Mouse (Mus musculus) right cerebral cortex, adult 18-20 months (tissue): Measurements from ENCODE around the gene Plekha6.

Experiments
- DNase-seq: peaks from one replicate; pipeline ENCODE4 v3.0.0; 2022; ENCODE audit warnings: mixed read lengths

Gene Plekha6

DNA sequence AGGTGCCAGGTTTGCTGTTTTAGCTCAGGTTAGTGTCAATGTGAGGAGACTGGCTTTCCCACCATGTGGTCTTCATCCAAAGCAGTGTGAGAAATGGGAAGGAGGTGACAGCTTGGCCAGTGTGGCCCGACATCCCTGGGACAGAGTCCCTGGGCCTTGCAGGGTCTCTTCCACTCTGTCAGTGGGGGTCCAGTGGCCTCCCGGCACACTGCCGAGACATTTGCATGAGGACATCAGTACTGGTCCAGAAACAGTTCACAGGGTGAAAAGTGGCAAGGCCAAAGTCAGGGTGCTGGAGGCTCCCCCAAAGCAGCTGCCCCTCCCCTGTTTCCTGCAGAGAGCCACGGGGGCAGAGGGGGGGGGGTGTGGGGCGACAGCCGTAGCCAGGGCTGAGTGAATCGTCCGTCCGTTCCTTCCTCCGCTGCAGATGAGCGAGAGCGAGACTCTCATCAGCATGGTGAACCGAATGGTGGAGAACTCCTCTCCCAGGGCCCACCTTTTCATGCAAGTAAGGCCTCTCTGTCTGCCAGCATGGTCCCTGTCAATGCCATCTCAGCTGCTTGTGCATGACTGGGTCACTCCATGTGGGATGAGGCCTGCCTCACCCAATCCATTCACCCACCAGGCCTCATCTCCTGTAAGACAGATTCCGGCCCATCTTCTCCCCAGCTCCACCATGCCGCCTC is 115.1 kb downstream of the Plekha6 start:
- DNase-seq: no peak

DNA sequence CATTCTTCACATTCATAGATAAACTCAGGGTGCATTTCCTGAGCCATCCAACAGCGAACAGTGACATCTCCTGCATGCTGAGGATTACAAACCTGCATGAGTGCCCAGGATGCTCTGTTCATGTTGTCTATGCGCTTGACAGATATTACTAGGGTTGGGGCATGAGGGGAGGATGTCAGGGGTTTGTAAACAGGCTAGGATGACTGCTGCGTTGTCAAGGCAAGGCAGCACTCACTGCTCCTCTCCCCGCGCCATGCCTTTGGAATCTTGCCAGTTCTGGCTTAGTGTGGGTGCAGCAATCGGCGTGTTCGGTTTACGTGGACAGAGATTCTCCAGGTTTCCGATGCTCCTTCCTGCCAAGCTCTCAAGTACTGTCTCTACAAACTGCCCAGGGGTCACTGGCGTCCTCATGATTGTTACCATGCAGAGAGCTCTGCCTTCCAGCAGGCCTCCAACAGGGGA is 115.7 kb downstream of the Plekha6 start:
- DNase-seq: peak; percentile 60

DNA sequence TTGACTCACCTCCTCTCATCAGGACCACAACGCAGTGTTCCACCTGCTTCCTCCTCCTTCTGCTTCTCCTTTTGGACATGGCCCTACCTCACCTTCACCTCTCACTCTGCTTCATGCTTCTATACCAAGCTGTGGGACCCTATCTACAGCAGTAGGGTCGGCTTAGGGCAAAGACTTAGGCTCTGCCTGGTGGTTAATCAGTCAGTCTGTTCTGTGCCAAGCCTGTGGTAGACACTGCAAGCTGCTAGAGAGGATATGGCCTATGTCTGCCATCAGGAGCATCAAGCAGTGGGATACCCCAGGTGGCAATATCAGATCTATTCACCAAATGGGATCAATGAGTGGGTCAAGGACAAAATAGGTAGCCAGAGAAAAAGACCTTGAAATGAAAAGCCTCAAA is 116.5 kb downstream of the Plekha6 start:
- DNase-seq: no peak

DNA sequence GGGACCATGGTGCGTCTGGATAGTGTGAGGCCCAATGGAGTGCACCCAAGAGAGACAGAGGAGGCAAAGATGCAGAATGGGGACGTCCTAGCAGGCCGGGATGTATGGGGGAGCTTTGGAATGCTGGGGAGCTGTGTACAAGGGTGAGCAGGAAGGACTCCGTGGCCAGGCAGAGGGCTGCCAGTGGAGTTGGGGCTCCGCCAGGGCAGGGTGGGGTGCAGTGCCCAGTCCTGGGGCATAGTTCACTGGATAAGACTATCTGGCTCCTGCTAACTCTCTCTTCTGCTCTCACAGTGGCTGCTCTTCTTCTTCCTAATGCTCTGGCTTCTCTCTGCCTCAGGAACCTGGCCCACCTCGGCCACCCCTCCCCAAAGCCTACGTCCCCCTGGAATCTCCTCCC is 121.9 kb downstream of the Plekha6 start:
- DNase-seq: no peak

DNA sequence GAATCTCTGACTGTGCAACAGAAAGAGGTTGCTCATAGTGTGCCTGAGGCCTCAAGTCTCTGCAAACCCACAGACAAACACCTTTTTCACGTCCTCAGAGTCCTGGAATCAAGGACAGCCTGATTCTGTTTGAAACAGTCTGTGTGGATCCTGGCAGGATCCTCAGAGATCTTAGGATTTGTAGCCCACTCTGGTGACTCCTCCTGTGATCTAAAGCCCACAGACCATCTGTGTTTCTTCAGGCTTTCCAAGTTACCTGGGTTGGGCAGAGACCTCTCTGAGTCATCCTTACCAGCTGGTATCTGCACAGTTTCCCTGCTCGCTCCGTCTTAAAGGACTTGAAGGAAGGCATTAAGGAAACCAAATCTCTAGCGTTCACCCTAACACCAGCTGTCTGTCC is 123.0 kb downstream of the Plekha6 start:
- DNase-seq: peak; percentile 76

DNA sequence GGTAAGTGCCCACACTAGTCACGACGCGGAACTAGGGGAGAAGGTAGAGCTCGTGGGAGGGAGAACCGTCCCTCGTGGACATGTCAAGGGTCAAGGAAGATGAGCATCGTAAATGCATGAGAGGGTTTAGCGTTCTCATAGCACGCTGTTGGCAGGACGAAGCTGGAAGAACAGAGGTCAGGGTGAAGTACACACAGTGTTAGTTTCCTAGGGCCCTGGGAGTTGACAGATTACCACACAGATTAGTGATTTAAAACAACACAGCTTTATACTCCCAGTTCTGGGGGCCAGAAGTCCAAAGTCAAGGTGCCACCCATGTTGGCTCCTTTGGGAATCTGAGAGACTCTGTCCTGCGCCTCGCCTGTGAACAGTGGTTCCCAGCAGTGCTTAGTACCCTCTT is 123.9 kb downstream of the Plekha6 start:
- no peak for DNase-seq

DNA sequence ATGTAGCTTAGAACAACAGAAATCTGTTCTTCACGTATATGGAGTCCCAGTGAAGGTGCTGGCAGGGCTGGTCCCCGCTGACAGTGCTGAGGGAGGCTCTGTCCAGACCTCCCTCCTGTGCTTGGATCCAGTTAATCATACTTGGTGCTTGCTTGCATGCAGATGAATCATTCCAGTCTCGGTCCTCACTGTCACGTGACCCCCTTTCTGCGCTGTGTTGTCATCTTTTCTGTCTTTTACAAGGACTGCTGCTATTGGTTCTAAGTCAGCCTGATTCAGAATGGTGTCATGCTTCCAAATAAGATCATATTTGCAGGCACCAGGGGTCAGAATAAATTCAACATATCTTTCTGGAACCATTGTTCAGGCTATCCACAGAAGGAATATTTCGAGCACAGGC is 127.9 kb downstream of the Plekha6 start:
- no peak for DNase-seq

DNA sequence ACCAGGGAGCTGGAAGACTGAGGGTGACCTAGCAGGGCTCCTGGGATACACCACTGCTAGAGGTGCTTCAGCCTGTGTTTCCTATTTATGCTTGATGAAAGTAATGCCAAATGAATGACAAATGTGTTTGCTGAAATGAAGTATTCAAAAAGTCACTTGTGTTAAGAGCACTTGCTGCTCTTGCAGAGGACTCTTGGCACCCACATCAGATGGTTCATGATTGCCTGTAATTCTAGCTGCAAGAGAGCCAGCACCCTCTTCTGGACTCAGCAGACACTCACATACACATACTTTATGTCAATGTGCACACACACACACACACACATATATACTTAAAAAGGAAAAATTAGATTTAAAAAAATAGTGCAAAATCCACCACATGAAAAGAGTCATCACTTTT is 128.6 kb downstream of the Plekha6 start:
- no peak for DNase-seq

DNA sequence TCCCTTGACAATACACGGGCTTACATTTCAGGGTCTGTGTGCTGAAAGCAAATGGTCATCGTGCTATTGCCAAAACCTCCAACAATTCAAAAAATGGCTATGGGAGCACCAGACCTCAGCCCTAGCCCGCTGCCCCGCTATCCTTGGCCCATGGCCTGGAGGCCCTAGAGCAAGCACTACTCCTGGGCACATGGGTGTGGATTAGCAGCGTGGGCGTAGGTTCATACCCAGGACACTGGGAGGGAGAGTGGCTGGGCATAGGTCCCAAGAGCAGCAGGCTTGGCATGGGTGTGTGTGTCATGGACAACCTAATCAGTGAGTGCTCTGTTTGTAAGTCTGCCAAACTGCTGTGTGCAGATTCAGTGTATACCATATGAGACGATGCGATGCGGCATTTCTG is 132.4 kb downstream of the Plekha6 start:
- no peak for DNase-seq

DNA sequence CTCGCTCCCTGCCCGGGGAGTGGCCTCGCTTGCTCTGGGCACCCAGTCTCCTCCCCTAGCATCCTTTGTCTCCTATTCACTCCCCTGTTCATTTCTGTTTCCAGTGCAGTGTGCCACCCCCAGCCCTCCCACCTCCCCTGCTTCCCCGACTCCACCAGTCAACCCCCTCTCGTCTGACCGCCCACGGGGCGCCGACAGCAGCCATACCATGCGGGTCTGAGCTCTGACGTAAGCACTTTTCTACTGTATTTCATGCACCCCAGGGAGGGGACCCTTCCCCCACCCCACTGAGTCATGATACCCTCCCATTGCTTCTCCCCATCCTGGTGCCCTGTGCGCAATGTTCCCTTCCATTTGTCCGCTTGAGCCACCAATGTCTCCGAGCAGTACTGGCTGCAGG is 134.8 kb downstream of the Plekha6 start:
- peak; percentile 64 for DNase-seq

DNA sequence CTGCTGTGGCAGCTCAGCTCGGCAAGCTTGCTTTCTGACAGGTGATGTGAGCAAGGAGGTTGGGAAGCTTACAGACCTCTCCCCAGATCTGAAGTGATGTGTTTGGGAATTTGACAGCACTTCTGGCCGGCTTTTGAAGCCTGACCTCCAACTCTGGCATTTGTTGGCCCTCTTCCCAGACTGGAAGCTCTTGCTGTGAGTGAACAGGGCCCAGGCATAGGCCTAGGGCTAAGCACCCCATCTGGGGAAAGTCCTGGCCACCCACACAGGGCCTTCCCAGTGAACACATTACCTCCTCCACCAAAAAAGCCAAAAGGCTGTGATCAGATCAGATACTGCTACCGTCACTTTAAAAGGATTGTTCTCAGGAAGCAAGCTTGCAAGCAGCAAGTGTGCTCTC is 138.5 kb downstream of the Plekha6 start:
- DNase-seq: no peak

DNA sequence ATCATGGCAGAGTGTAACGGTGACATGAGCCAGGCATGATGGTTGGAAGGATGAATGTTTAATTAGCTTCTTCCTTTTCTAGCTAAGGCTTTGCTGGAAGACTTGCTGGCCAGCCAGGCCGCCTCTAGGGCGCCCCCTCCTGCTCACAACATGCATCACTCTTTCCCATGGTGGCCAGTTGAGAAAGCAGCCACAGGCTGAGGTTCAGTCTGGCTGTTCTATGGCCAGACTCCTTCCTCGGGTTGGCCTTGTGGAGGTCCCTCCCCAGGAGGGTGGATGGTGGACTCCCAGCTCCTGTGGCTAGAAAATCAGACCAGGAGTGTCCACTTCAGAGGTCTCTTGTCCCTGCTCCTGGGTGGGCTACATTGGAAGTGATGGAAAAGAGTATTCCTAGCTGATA is 142.8 kb downstream of the Plekha6 start:
- DNase-seq: peak; percentile 81

DNA sequence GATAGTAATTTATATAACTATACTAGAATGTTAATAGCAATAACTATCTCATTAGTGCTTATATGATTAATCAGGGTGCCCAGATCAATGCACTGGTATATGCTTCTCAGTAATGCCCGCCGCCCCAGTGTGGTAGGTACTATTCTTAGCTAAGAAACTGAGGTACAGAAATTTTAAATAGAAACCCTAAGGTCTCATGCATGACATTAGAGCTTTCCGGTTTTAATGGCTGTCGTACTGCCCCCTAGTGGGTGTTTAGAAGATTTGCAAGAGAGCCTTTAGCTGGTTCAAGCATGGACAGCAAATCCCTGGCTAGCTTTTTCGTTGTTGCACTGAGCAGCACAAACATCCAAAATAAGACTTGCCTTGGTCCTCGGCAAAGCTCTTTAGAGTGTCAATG is 143.3 kb downstream of the Plekha6 start:
- DNase-seq: peak; percentile 43

DNA sequence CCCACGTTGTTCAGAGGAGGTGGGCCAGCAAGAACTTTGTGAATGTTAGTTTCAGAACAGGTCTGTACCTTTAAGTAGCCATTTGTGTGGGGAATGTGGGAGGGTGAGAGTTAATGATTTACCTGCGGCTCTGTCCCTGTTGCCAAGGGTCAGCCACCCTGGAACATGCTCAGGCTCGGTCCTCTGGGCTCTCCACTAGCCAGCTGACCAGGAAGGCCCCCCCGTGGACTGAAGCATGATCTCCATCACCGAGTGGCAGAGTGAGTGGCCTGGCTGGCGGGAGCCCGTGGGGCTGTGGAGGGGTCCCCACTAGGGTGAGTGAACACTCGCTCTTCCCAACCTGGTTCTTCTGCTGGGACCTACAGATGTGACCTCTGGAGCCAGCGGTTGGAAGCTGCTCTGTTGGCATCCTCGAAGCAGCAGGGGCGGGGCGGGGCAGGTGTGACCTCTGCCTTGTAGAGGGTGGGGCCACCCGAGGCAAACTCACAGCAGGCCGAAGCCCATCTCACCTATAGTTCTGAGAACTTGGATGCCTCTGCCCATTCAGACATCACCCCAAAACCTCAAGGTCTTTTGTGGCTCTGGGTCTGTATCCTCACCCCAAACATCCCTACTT is 145.8 kb downstream of the Plekha6 start, which contains the start of gene Golt1a:
Golt1a (plus strand) TSS at position 149 of the 616 bp plus-strand sequence.
- no peak for DNase-seq

DNA sequence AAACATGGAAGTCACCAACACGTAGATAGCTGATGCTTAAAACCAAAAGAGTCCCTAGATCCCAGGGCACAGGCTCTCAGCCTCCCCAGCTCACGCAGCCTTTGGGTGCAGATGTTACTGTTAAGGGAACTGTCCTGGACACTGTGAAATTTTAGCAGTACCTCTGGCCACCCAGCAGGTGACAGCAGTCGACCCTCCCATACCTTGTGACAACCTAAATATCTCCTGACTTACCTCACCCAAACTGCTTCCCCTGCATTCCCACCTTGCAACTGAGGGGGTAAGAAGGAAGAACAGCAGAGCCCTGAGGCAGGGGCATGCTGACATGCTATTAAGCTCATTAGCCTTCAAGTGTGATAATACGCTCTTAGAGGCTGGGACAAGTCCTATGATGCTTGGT is 147.2 kb downstream of the Plekha6 start:
- no peak for DNase-seq

DNA sequence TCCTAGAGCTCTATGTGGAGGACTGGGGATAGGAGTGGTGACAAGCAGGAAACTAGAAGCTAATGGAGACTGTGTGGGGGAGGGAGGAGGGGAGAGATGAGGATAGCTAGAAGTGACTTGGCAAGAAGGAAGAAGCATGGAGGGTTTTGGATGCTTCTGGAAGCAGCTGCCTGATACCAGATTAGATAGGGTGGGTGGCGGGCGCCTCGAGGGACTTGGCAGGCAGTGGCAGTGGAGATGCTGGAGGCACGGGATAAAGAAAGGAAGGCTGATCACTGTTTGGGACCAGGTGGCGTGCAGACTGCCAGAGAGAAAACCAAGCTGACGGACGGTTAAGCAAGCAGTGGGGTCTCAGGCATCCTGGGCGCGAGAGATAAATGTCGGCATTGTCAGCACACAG is 147.9 kb downstream of the Plekha6 start:
- DNase-seq: peak; percentile 82

DNA sequence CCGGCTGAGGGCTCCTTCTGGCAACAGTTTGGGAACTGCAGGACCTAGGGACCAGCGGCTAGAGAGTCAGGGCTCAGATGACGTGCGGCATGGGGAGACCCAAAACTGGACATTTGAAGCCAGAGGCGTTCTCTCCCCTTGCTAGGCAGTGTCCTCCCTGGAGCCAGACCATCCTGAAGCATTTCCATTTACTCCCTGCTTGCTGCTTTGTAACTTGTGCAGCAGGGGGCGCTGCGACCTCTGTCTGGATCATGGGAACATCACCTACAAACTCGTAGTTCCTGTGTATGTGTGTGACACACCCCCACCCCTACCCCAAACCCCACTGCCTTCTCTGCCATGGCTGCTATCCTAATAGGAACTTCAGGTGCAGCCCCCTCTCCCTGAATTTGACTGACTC is 150.4 kb downstream of the Plekha6 start:
- peak; percentile 55 for DNase-seq

DNA sequence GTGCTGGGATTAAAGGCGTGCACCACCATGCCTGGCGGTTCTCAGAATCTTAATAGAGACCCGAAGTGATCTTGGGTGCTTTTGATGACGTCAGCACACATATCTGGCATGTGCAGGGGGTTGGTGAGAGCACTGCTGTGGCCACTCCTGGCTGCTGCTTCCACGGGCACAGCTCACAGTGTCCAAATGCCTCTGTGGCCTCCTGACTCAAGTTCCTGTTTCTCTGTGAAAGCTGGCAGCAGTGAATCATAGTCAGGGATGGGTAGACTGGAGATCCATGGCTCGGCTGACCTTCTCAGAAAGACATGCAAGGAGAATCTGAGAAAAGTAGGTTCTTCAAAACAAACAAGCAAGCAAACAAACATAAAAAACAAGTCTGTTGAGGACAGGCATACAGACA is 151.8 kb downstream of the Plekha6 start:
- DNase-seq: no peak

DNA sequence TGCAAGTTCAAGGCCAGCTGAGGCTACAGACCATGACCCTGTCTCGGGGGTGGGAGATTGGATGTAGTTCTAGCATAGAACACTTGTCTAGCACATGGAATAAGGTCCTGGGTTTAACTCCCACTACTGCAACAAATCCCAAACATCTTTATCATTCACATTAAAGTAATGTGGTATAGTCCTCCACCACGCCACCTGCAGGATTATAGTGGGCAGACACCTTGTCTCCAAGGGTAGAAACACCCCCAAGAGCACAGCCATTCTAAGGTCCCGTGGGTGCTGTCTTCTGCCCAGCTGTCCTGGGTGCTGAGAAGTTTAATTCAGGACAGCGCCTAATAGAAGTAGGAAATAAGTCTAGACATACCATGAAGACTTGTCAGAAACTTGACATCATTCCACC is 152.6 kb downstream of the Plekha6 start:
- DNase-seq: no peak

DNA sequence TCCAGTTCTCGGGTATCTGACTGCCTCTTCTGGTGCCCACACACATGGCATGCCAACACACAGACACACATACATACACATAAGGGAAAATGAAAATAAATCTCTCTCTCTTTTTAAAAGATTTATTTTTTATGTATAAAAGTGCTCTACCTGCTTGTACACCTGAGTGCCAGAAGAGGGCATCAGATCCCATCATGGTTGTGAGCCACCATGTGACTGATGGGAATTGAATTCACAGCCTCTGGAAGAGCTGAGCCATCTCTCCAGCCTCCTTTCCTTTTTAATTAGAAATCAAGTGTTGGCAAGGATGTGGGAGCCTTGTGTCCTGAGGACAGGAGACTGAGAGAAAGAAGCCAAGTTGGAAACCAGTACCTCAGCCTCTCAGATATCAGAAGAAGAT is 153.1 kb downstream of the Plekha6 start:
- DNase-seq: no peak

DNA sequence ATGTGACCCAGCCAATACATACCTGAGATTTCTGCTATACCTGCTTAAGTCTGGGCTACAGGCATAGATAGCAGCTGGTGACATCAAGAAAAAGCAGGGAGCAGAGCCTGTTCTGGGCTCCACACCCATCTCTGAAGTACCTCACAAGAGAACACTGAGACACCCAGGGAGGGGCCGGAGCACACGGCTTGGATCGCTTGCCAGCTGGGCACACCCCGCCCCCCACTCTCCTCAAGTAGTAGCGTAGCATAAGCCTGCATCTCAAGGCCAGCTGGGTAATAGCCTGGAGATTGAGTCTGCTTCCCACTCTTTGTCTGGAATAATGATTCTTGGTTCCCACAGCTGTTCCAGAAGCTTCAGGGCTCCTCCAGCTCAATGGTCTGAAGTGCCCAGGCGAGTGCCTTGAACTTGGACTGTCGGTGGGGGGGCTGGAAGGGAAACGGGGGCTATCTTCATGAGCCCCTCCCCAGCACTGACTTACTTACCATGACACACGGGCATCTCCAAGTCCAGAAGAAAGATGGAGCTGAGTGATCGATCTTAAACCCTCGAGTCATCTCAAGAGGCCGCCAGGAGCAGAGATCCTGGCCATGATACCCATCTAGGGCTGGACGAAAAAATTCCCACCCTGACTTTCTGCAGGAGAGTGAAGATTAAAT is 157.4 kb downstream of the Plekha6 start, which contains the start of gene Kiss1:
Kiss1 (plus strand) TSS at position 609 of the 659 bp plus-strand sequence.
- DNase-seq: no peak

DNA sequence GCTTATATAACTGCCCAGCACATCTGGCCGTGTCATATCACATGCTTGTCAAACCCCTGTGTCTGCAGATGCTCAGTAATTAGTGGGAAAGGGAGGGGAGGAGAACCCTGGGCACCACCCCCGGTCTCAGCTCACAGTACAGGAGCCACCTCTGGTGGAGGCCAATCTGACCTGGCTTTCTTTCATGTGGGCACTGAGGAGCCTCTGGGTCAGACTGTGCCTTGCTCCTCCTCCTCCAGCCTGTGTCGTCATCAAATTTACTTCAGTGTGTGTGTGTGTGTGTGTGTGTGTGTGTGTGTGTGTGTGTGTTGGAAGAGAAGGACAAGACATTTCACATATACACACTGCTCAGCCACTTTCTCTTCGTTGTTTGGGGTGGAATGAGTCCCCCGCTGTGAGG is 159.3 kb downstream of the Plekha6 start:
- no peak for DNase-seq

DNA sequence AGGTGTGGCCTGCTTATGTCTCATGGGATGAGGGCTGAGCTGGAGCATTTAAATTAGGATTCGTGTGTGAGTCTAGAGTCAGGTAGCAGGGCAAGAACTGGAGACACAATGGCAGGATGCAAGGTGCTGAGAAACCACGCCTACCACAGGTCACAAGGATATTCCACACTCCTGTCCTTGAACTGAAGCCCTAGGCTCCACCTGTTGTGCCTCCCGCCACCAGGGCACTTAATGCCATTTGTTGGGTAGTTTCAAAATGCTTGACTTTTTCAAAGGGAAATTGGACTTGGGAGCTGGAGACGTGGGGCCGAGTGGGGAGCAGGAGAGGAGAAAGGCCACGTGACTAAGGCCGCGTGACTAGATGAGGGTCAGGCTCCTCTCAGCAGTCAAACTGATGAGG is 161.9 kb downstream of the Plekha6 start:
- DNase-seq: no peak

DNA sequence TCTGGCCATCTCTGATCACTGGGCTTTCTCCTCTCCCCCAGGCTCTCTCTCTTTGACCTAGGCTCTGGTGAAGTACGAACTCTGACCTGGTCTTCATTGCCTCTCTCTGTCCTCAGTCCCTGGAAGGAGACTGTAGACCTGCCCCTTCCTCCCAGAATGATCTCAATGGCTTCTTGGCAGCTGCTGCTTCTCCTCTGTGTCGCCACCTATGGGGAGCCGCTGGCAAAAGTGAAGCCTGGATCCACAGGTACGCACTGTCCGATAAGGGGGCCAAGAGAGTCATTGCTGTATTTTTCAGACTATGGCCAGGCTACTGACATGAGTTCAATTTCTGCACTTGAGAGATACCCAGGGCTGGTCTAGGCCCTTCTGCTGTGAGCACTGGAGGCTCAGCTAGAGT is 163.1 kb downstream of the Plekha6 start:
- DNase-seq: no peak
